Mouse (Mus musculus) liver, embryonic 11.5 days (tissue): ENCODE measurements around the gene Smad9. TPM values are rescaled to one million over a fixed set of nuclear protein-coding genes. Genes with fewer than 3 reads are reported as not detected.

Experiments used
- ATAC-seq: fragments of 200-750 bp; cut with Nextera tagmentation; replicated peaks from 2 replicates; pipeline ENCODE4 v1.8.0; 2017; ENCODE audit warnings: moderate number of reproducible peaks, mild to moderate bottlenecking, moderate TSS enrichment, moderate library complexity; ENCODE audit not compliant: low FRiP score
- DNase-seq: peaks from one replicate; pipeline ENCODE4 v3.0.0-alpha.2; 2017; ENCODE audit warnings: low spot score
- H3K27ac ChIP-seq: fragments of 300-500 bp; sonication (generic); 2 replicates; pipeline ENCODE4 v1.5.1; 2014; ENCODE audit warnings: mild to moderate bottlenecking, low read depth, low read length, control low read depth
- H3K27me3 ChIP-seq: fragments of 300-500 bp; sonication (generic); replicated peaks from 2 replicates; pipeline ENCODE4 v1.6.1; 2014; ENCODE audit warnings: low read length, mixed read lengths; ENCODE audit not compliant: control insufficient read depth, insufficient read depth
- H3K36me3 ChIP-seq: fragments of 300-500 bp; sonication (generic); 2 replicates; pipeline ENCODE4 v1.6.1; 2014; ENCODE audit warnings: mild to moderate bottlenecking, low read length, moderate library complexity, mixed read lengths; ENCODE audit not compliant: control insufficient read depth, insufficient read depth
- H3K4me1 ChIP-seq: fragments of 300-500 bp; sonication (generic); replicated peaks from 2 replicates; pipeline ENCODE4 v1.6.1; 2014; ENCODE audit warnings: low read length, mixed read lengths; ENCODE audit not compliant: control insufficient read depth, insufficient read depth
- H3K4me2 ChIP-seq: fragments of 300-500 bp; sonication (generic); 2 replicates; pipeline ENCODE4 v1.6.1; 2014; ENCODE audit warnings: mild to moderate bottlenecking, control low read depth, moderate library complexity
- H3K4me3 ChIP-seq: fragments of 300-500 bp; sonication (generic); 2 replicates; pipeline ENCODE4 v1.5.1; 2014; ENCODE audit warnings: low read depth, low read length, control low read depth
- H3K9ac ChIP-seq: fragments of 300-500 bp; sonication (generic); 2 replicates; pipeline ENCODE4 v1.6.1; 2014; ENCODE audit warnings: low read depth, low read length, control low read depth
- H3K9me3 ChIP-seq: fragments of 300-500 bp; sonication (generic); 2 replicates; pipeline ENCODE4 v1.6.1; 2016; ENCODE audit warnings: low read length, inconsistent platforms, mixed read lengths; ENCODE audit not compliant: control insufficient read depth
- WGBS: fragments of 180-500 bp; shearing (Covaris S2); extraction: QIAGEN DNeasy Blood & Tissue Kit; methylation state at CpG from one replicate; pipeline ENCODE4 v1.1.7; 2014; 5-methylcytosine and 5-hydroxymethylcytosine counted together
- polyA plus RNA-seq: library from polyadenylated mRNA; unstranded; fragments of >200 nt; fragmentation: Nextera tagmentation; extraction: Ambion mirVana; gene quantifications from 2 replicates; pipeline ENCODE4 v1.2.1, GENCODE M21; 2014

Smad9 gene
- 0.51 and 0.66 TPM in 2 replicates for polyA plus RNA-seq

- ATAC-seq = peak; percentile 56; the same call in 1 of the 2 replicates
- no peaks in the 10 kb centered on the region for H3K9me3 ChIP-seq
- peak; percentile 42 for DNase-seq
- peaks cover 4% of the 10 kb centered on the region for H3K36me3 ChIP-seq
- H3K4me2 ChIP-seq = peak within 1 kb of the TSS; percentile 85
- peak within 1 kb of the TSS; percentile 52 for H3K27ac ChIP-seq
- H3K4me1 ChIP-seq = no peaks in the 10 kb centered on the region; the same call in 1 of the 2 replicates
- peak within 1 kb of the TSS; percentile 61 for H3K4me3 ChIP-seq
- peaks cover 21% of the 10 kb centered on the region for H3K27me3 ChIP-seq
- 2% methylated on average over 66 of the region's 66 CpGs for WGBS
- peak within 1 kb of the TSS; percentile 43 for H3K9ac ChIP-seq
These were observed at the start of gene Smad9 for GRCm38 (mm10) chr3:54755145-54756041. Gene Smad9 (plus strand): TSS chr3:54755582.

DNA sequence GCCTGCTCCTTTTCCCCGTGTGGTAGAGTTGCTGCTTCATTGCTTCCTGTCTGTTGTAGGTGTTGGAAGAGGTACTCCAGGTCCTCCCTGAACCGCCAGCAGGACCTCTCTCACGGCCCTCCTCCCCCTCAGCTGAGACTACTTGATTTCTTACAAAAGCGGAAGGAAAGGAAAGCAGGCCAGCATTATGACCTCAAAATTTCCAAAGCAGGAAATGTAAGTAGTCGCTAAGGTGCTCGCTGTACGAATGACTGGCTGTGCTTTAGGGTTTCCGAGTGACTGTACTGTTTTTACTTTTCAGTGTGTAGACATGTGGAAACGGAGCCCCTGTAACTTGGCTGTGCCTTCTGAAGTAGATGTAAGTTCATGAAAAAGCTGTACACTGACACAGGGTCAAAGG, 46.4 kb upstream of the Smad9 start:
- no peaks in the 10 kb centered on the region for H3K4me1 ChIP-seq
- no peak overlapping the region for H3K4me2 ChIP-seq
- H3K27ac ChIP-seq = no peak overlapping the region
- no peak overlapping the region for H3K4me3 ChIP-seq
- ATAC-seq = no peak
- H3K9me3 ChIP-seq = no peaks in the 10 kb centered on the region
- H3K27me3 ChIP-seq = no peaks in the 10 kb centered on the region
- H3K9ac ChIP-seq = no peak overlapping the region
- 79% methylated on average over 9 of the region's 9 CpGs for WGBS
- DNase-seq = no peak
- peaks cover 41% of the 10 kb centered on the region for H3K36me3 ChIP-seq

GRCm38 (mm10) chr3:54714253-54714652, 41.1 kb upstream of the Smad9 start, which contains the start of gene Gm21958:
Gene Gm21958 (minus strand): TSS chr3:54714353.
- DNase-seq = no peak
- Histone ChIP-seq H3K9me3 (no peaks in the 10 kb centered on the region), H3K27ac (no peak within 1 kb of the TSS), H3K27me3 (no peaks in the 10 kb centered on the region), H3K4me3 (no peak within 1 kb of the TSS), H3K9ac (no peak within 1 kb of the TSS), H3K36me3 (peaks cover 33% of the 10 kb centered on the region), H3K4me1 (no peaks in the 10 kb centered on the region), H3K4me2 (no peak within 1 kb of the TSS)
- ATAC-seq = no peak
- WGBS = 86% methylated on average over 6 of the region's 6 CpGs

DNA sequence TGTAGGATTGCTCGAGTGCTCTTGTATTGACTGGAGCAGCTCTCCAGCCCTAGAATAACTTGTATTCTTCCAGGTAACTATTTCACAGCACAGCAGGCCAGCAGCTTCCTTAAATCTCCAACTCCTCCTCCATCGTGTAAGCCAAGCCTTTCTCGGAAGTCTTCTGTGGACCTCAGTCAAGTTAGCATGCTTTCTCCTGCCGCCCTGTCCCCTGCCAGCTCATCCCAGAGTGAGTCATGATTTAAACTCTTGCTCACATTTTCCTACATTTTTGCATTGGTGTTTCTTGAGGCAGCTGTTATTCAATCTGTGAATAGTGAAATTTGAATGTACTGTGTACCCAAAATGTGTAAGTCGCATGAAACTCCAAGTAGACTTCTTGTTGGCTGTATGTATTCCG, 39.9 kb upstream of the Smad9 start:
- no peak overlapping the region for H3K4me3 ChIP-seq
- no peaks in the 10 kb centered on the region for H3K4me1 ChIP-seq
- no peak overlapping the region for H3K9ac ChIP-seq
- ATAC-seq = no peak
- H3K36me3 ChIP-seq = peaks cover 24% of the 10 kb centered on the region
- no peaks in the 10 kb centered on the region for H3K27me3 ChIP-seq
- H3K4me2 ChIP-seq = no peak overlapping the region
- H3K27ac ChIP-seq = no peak overlapping the region
- 89% methylated on average over 6 of the region's 6 CpGs for WGBS
- DNase-seq = no peak
- H3K9me3 ChIP-seq = no peaks in the 10 kb centered on the region

DNA sequence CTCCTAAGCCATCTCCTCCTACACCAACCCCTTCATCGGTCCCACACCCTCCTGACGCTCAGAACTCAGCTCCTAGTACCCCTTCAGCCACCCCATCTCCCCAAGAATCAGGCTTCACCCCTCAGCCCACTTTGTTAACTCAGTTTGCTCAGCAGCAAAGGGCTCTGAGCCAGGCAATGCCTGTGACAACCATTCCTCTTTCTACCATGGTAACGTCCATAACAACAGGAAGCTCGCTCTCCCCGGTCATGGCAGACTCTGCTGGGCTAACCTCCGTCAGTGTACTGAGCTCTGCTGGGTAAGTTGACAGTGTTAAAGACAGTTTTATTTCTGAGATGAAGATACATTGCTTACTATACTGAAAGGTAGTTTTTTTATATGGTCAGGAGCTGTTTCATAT, 38.0 kb upstream of the Smad9 start:
- Histone ChIP-seq H3K4me3 (no peak overlapping the region), H3K9ac (no peak overlapping the region), H3K27ac (no peak overlapping the region), H3K27me3 (no peaks in the 10 kb centered on the region), H3K9me3 (no peaks in the 10 kb centered on the region), H3K4me2 (no peak overlapping the region), H3K4me1 (no peaks in the 10 kb centered on the region), H3K36me3 (peaks cover 25% of the 10 kb centered on the region)
- 89% methylated on average over 6 of the region's 6 CpGs for WGBS
- ATAC-seq (no peak), DNase-seq (no peak)

DNA sequence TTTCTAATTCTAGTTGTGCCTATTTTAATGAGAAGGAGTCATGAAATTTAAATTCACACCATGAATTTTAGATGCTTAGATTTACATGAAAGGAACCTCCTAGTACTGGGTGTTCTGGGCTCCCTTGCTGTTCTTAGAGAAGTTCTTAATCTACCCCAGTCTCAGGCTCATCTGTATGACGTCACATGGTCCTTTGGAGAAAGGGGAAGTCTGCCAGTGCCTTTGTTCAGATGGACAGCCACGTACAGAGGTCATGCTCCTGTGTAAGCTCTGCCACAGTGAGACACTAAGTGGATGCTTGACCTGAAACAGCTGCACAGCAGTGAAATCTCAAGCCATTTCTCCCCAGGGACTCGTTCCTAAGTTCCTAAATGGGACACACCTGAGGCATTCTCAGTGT, 36.4 kb upstream of the Smad9 start:
- Histone ChIP-seq H3K9ac (no peak overlapping the region), H3K36me3 (peaks cover 31% of the 10 kb centered on the region), H3K27ac (no peak overlapping the region), H3K4me1 (peaks cover 3% of the 10 kb centered on the region), H3K27me3 (no peaks in the 10 kb centered on the region), H3K4me3 (no peak overlapping the region), H3K9me3 (no peaks in the 10 kb centered on the region), H3K4me2 (no peak overlapping the region)
- DNase-seq = no peak
- WGBS = 70% methylated on average over 3 of the region's 3 CpGs
- no peak for ATAC-seq

DNA sequence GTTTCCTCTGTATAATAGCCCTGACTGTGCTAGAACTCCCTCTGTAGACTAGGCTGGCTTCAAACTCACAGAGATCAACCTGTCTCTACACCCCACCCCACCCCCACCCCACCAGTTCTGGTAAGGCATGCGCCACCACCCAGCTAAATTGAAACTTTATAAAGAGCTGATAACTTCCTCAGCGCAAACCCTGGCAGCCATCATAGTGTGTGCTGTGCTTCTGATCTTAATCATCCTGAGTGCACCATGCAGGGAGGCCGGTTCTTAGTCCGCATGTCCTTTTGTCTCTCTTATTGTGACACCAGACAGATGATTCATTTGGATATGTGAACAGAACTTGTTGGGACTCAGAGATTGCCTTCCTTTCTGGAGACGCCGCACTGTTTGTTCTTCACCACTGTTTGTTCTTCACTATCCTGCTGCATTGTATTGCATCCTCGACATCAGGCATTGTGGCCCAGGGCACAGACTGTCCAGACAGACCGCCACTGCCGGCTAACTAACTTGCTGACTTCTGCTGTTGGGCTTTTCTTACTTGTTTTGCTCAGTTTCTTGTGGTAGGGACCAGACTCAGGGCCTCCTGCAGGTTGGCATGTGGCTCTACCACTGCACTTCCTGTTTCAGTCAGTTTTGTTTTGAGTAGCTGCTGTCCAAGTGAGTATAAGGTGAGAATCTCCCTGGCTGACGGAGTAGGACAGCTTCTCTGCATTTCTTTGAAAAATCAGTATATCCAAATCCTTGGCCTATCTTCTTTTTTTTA, 31.5 kb upstream of the Smad9 start:
- Histone ChIP-seq H3K27ac (no peak overlapping the region), H3K4me2 (no peak overlapping the region), H3K4me3 (no peak overlapping the region), H3K9ac (no peak overlapping the region), H3K27me3 (no peaks in the 10 kb centered on the region), H3K4me1 (peaks cover 3% of the 10 kb centered on the region), H3K9me3 (no peaks in the 10 kb centered on the region), H3K36me3 (peaks cover 32% of the 10 kb centered on the region)
- ATAC-seq (0 out of 2 replicates have a peak, but pooled peaks have one; percentile 43), DNase-seq (no peak)
- 76% methylated on average over 10 of the region's 10 CpGs for WGBS

- ATAC-seq = no peak
- no peak overlapping the region for H3K27ac ChIP-seq
- peaks cover 46% of the 10 kb centered on the region for H3K36me3 ChIP-seq
- no peak overlapping the region for H3K9ac ChIP-seq
- WGBS = 66% methylated on average over 2 of the region's 2 CpGs
- H3K4me3 ChIP-seq = no peak overlapping the region
- H3K4me1 ChIP-seq = peaks cover 3% of the 10 kb centered on the region
- DNase-seq = no peak
- no peaks in the 10 kb centered on the region for H3K9me3 ChIP-seq
- H3K4me2 ChIP-seq = no peak overlapping the region
- no peaks in the 10 kb centered on the region for H3K27me3 ChIP-seq
These were observed 30.0 kb upstream of the Smad9 start for GRCm38 (mm10) chr3:54725344-54725743.
